Mouse (Mus musculus): ENCODE results near the gene Prdm1. TPM values are rescaled to one million over a fixed set of nuclear protein-coding genes. Genes with fewer than 3 reads are reported as not detected.

The Prdm1 gene
- polyA plus RNA-seq (2014; fragmentation: Nextera tagmentation; extraction: Ambion mirVana), result 2.8 and 2.9 TPM in 2 replicates

GRCm38 (mm10) chr10:44528291-44529082, at the start of gene Prdm1:
TSS of gene Prdm1 (minus strand) at chr10:44528501.
- Histone ChIP-seq H3K27ac (ENCODE audit: low read length) (no peak within 1 kb of the TSS), H3K4me3 (ENCODE audit: low read depth, low read length) (peak within 1 kb of the TSS; percentile 40)

GRCm38 (mm10) chr10:44565971-44566370, 37.7 kb upstream of the Prdm1 start:
- no peaks in the 10 kb centered on the region for H3K36me3 ChIP-seq (ENCODE audit: control insufficient read depth, insufficient read depth, low read length)
- no peaks in the 10 kb centered on the region for H3K4me1 ChIP-seq (ENCODE audit: control insufficient read depth, insufficient read depth, low read length)
- no peaks in the 10 kb centered on the region for H3K9me3 ChIP-seq (ENCODE audit: control insufficient read depth, low read depth, low read length)
- H3K27ac ChIP-seq (ENCODE audit: low read length), result no peak overlapping the region
- H3K9ac ChIP-seq (replicated peaks; ENCODE audit: low read depth, low read length), result no peak overlapping the region
- 67% methylated on average over 3 of the region's 3 CpGs for WGBS
- no peak for ATAC-seq (ENCODE audit: insufficient number of reproducible peaks, insufficient read depth, low FRiP score, low read depth)
- H3K4me3 ChIP-seq (ENCODE audit: low read depth, low read length), result no peak overlapping the region
- H3K4me2 ChIP-seq (replicated peaks; ENCODE audit: low read depth, low read length), result no peak overlapping the region
- H3K27me3 ChIP-seq (ENCODE audit: control insufficient read depth, insufficient read depth, low read length), result no peaks in the 10 kb centered on the region

More at GRCm38 (mm10) chr10:44528291-44529082, at the start of gene Prdm1:
- H3K36me3 ChIP-seq (ENCODE audit: control insufficient read depth, insufficient read depth, low read length), result no peaks in the 10 kb centered on the region
- whole genome bisulfite sequencing, result 5% methylated on average over 25 of the region's 25 CpGs
- H3K4me2 ChIP-seq (replicated peaks; ENCODE audit: low read depth, low read length), result peak within 1 kb of the TSS; percentile 71
- peaks cover 11% of the 10 kb centered on the region for H3K27me3 ChIP-seq (ENCODE audit: control insufficient read depth, insufficient read depth, low read length)
- no peak for ATAC-seq (ENCODE audit: insufficient number of reproducible peaks, insufficient read depth, low FRiP score, low read depth)
- no peak within 1 kb of the TSS for H3K9ac ChIP-seq (replicated peaks; ENCODE audit: low read depth, low read length)
- H3K4me1 ChIP-seq (ENCODE audit: control insufficient read depth, insufficient read depth, low read length), result peaks cover 14% of the 10 kb centered on the region; the same call in 1 of the 2 replicates
- H3K9me3 ChIP-seq (ENCODE audit: control insufficient read depth, low read depth, low read length), result no peaks in the 10 kb centered on the region

- Histone ChIP-seq H3K4me1 (ENCODE audit: control insufficient read depth, insufficient read depth, low read length) (no peaks in the 10 kb centered on the region), H3K9me3 (ENCODE audit: control insufficient read depth, low read depth, low read length) (no peaks in the 10 kb centered on the region), H3K27ac (ENCODE audit: low read length) (no peak overlapping the region), H3K27me3 (ENCODE audit: control insufficient read depth, insufficient read depth, low read length) (no peaks in the 10 kb centered on the region), H3K9ac (replicated peaks; ENCODE audit: low read depth, low read length) (no peak overlapping the region), H3K36me3 (ENCODE audit: control insufficient read depth, insufficient read depth, low read length) (no peaks in the 10 kb centered on the region), H3K4me2 (replicated peaks; ENCODE audit: low read depth, low read length) (no peak overlapping the region), H3K4me3 (ENCODE audit: low read depth, low read length) (no peak overlapping the region)
- WGBS, result 91% methylated on average over 2 of the region's 2 CpGs
- no peak for ATAC-seq (ENCODE audit: insufficient number of reproducible peaks, insufficient read depth, low FRiP score, low read depth)
Observed at GRCm38 (mm10) chr10:44565109-44565508, 36.8 kb upstream of the Prdm1 start.

- no peaks in the 10 kb centered on the region for H3K4me1 ChIP-seq (ENCODE audit: control insufficient read depth, insufficient read depth, low read length)
- H3K36me3 ChIP-seq (ENCODE audit: control insufficient read depth, insufficient read depth, low read length), result no peaks in the 10 kb centered on the region
- no peak overlapping the region for H3K4me3 ChIP-seq (ENCODE audit: low read depth, low read length)
- no peak overlapping the region for H3K4me2 ChIP-seq (replicated peaks; ENCODE audit: low read depth, low read length)
- 82% methylated on average over 4 of the region's 4 CpGs for WGBS
- no peaks in the 10 kb centered on the region for H3K9me3 ChIP-seq (ENCODE audit: control insufficient read depth, low read depth, low read length)
- no peaks in the 10 kb centered on the region for H3K27me3 ChIP-seq (ENCODE audit: control insufficient read depth, insufficient read depth, low read length)
- no peak overlapping the region for H3K9ac ChIP-seq (replicated peaks; ENCODE audit: low read depth, low read length)
- no peak for ATAC-seq (ENCODE audit: insufficient number of reproducible peaks, insufficient read depth, low FRiP score, low read depth)
- H3K27ac ChIP-seq (ENCODE audit: low read length), result no peak overlapping the region
Observed at GRCm38 (mm10) chr10:44556845-44557244, 28.5 kb upstream of the Prdm1 start.

GRCm38 (mm10) chr10:44555317-44555716, 27.0 kb upstream of the Prdm1 start:
- no peaks in the 10 kb centered on the region for H3K4me1 ChIP-seq (ENCODE audit: control insufficient read depth, insufficient read depth, low read length)
- H3K9ac ChIP-seq (replicated peaks; ENCODE audit: low read depth, low read length), result no peak overlapping the region
- WGBS, result 48% methylated on average over 2 of the region's 2 CpGs
- H3K4me2 ChIP-seq (replicated peaks; ENCODE audit: low read depth, low read length), result no peak overlapping the region
- H3K4me3 ChIP-seq (ENCODE audit: low read depth, low read length), result no peak overlapping the region
- no peaks in the 10 kb centered on the region for H3K9me3 ChIP-seq (ENCODE audit: control insufficient read depth, low read depth, low read length)
- H3K27ac ChIP-seq (ENCODE audit: low read length), result no peak overlapping the region
- ATAC-seq (ENCODE audit: insufficient number of reproducible peaks, insufficient read depth, low FRiP score, low read depth), result no peak
- no peaks in the 10 kb centered on the region for H3K27me3 ChIP-seq (ENCODE audit: control insufficient read depth, insufficient read depth, low read length)
- H3K36me3 ChIP-seq (ENCODE audit: control insufficient read depth, insufficient read depth, low read length), result no peaks in the 10 kb centered on the region

GRCm38 (mm10) chr10:44553648-44554047, 25.3 kb upstream of the Prdm1 start:
- H3K27ac ChIP-seq (ENCODE audit: low read length), result no peak overlapping the region
- H3K4me1 ChIP-seq (ENCODE audit: control insufficient read depth, insufficient read depth, low read length), result no peaks in the 10 kb centered on the region
- H3K36me3 ChIP-seq (ENCODE audit: control insufficient read depth, insufficient read depth, low read length), result no peaks in the 10 kb centered on the region
- no peak overlapping the region for H3K9ac ChIP-seq (replicated peaks; ENCODE audit: low read depth, low read length)
- no peak overlapping the region for H3K4me2 ChIP-seq (replicated peaks; ENCODE audit: low read depth, low read length)
- 94% methylated on average over 1 of the region's 1 CpGs for WGBS
- no peak for ATAC-seq (ENCODE audit: insufficient number of reproducible peaks, insufficient read depth, low FRiP score, low read depth)
- H3K27me3 ChIP-seq (ENCODE audit: control insufficient read depth, insufficient read depth, low read length), result no peaks in the 10 kb centered on the region
- H3K4me3 ChIP-seq (ENCODE audit: low read depth, low read length), result no peak overlapping the region
- H3K9me3 ChIP-seq (ENCODE audit: control insufficient read depth, low read depth, low read length), result no peaks in the 10 kb centered on the region

GRCm38 (mm10) chr10:44539033-44539578, 10.8 kb upstream of the Prdm1 start:
- no peak overlapping the region for H3K27ac ChIP-seq (ENCODE audit: low read length)
- no peaks in the 10 kb centered on the region for H3K27me3 ChIP-seq (ENCODE audit: control insufficient read depth, insufficient read depth, low read length)
- peak overlapping the region; percentile 12; the same call in 1 of the 2 replicates for H3K4me2 ChIP-seq (replicated peaks; ENCODE audit: low read depth, low read length)
- no peaks in the 10 kb centered on the region for H3K36me3 ChIP-seq (ENCODE audit: control insufficient read depth, insufficient read depth, low read length)
- 24% methylated on average over 14 of the region's 14 CpGs for WGBS
- H3K4me3 ChIP-seq (ENCODE audit: low read depth, low read length), result no peak overlapping the region
- ATAC-seq (ENCODE audit: insufficient number of reproducible peaks, insufficient read depth, low FRiP score, low read depth), result no peak
- H3K9ac ChIP-seq (replicated peaks; ENCODE audit: low read depth, low read length), result no peak overlapping the region
- no peaks in the 10 kb centered on the region for H3K4me1 ChIP-seq (ENCODE audit: control insufficient read depth, insufficient read depth, low read length)
- H3K9me3 ChIP-seq (ENCODE audit: control insufficient read depth, low read depth, low read length), result no peaks in the 10 kb centered on the region

GRCm38 (mm10) chr10:44538137-44538536, 9.8 kb upstream of the Prdm1 start:
- Histone ChIP-seq H3K27ac (ENCODE audit: low read length) (no peak overlapping the region), H3K9me3 (ENCODE audit: control insufficient read depth, low read depth, low read length) (no peaks in the 10 kb centered on the region), H3K4me1 (ENCODE audit: control insufficient read depth, insufficient read depth, low read length) (no peaks in the 10 kb centered on the region), H3K27me3 (ENCODE audit: control insufficient read depth, insufficient read depth, low read length) (no peaks in the 10 kb centered on the region), H3K9ac (replicated peaks; ENCODE audit: low read depth, low read length) (no peak overlapping the region), H3K4me2 (replicated peaks; ENCODE audit: low read depth, low read length) (no peak overlapping the region), H3K36me3 (ENCODE audit: control insufficient read depth, insufficient read depth, low read length) (no peaks in the 10 kb centered on the region), H3K4me3 (ENCODE audit: low read depth, low read length) (no peak overlapping the region)
- ATAC-seq (ENCODE audit: insufficient number of reproducible peaks, insufficient read depth, low FRiP score, low read depth), result no peak
- 66% methylated on average over 6 of the region's 6 CpGs for WGBS

Measured in stomach, embryonic 14.5 days (tissue).